Mouse (Mus musculus) midbrain, postnatal 0 days (tissue): Measurements from ENCODE around the gene Car11. TPM values are rescaled to one million over a fixed set of nuclear protein-coding genes. Genes with fewer than 3 reads are reported as not detected.

Experiments used
- ATAC-seq: fragments of 200-750 bp; cut with Nextera tagmentation; 2 replicates; pipeline ENCODE4 v1.8.0; 2017; ENCODE audit warnings: moderate number of reproducible peaks, mild to moderate bottlenecking, moderate TSS enrichment, moderate library complexity; ENCODE audit not compliant: low FRiP score
- DNase-seq: peaks from one replicate; pipeline ENCODE4 v3.0.0-alpha.2; 2015; ENCODE audit warnings: low spot score
- H3K27ac ChIP-seq: fragments of 300-500 bp; sonication (generic); 2 replicates; pipeline ENCODE4 v1.5.1; 2014; ENCODE audit warnings: low read depth, mild to moderate bottlenecking, low read length, mixed read lengths
- H3K27me3 ChIP-seq: fragments of 300-500 bp; sonication (generic); 2 replicates; pipeline ENCODE4 v1.6.1; 2014; ENCODE audit warnings: low read length, control low read depth, mixed read lengths; ENCODE audit not compliant: insufficient read depth
- H3K36me3 ChIP-seq: fragments of 300-500 bp; sonication (generic); 2 replicates; pipeline ENCODE4 v1.6.1; 2014; ENCODE audit warnings: low read length, control low read depth, mixed read lengths; ENCODE audit not compliant: insufficient read depth
- H3K4me1 ChIP-seq: fragments of 300-500 bp; sonication (generic); 2 replicates; pipeline ENCODE4 v1.6.1; 2014; ENCODE audit warnings: mild to moderate bottlenecking, control low read depth, antibody characterized with exemption, low read length, mixed read lengths; ENCODE audit not compliant: insufficient read depth
- H3K4me2 ChIP-seq: fragments of 300-500 bp; sonication (generic); 2 replicates; pipeline ENCODE4 v1.6.1; 2014; ENCODE audit warnings: low read depth, mild to moderate bottlenecking, low read length, mixed read lengths; ENCODE audit not compliant: poor library complexity, severe bottlenecking
- H3K4me3 ChIP-seq: fragments of 300-500 bp; sonication (generic); 2 replicates; pipeline ENCODE4 v1.5.1; 2014; ENCODE audit warnings: low read depth, mild to moderate bottlenecking, low read length, moderate library complexity
- H3K9ac ChIP-seq: fragments of 300-500 bp; sonication (generic); replicated peaks from 2 replicates; pipeline ENCODE4 v1.6.1; 2014; ENCODE audit warnings: mild to moderate bottlenecking, low read length, moderate library complexity, mixed read lengths; ENCODE audit not compliant: poor library complexity, severe bottlenecking
- H3K9me3 ChIP-seq: fragments of 300-500 bp; sonication (generic); 2 replicates; pipeline ENCODE4 v1.6.1; 2016; ENCODE audit warnings: low read length, control low read depth
- CTCF ChIP-seq: IDR thresholded peaks from 2 replicates; pipeline ENCODE4 v1.5.1; 2016; ENCODE audit warnings: antibody characterized with exemption, mild to moderate bottlenecking
- WGBS: fragments of 180-500 bp; shearing (Covaris S2); extraction: QIAGEN DNeasy Blood & Tissue Kit; methylation state at CpG from one replicate; pipeline ENCODE4 v1.1.7; 2014; 5-methylcytosine and 5-hydroxymethylcytosine counted together
- polyA plus RNA-seq: library from polyadenylated mRNA; unstranded; fragments of >200 nt; fragmentation: Nextera tagmentation; extraction: Ambion mirVana; gene quantifications from 2 replicates; pipeline ENCODE4 v1.2.1, GENCODE M21; 2015
- total RNA-seq: library from RNA; depleted of rRNA; stranded (reverse); fragments of >200 nt; gene quantifications from 2 replicates; pipeline ENCODE4 v1.2.3, GENCODE M21; 2014

Car11 gene
- total and polyA plus RNA-seq, 2 experiments from 2014 or later = 107 to 118 TPM

GRCm38 (mm10) chr7:45721642-45722347, 22.2 kb downstream of the Car11 start:
- Histone ChIP-seq H3K27ac (no peak overlapping the region), H3K9me3 (no peaks in the 10 kb centered on the region), H3K27me3 (no peaks in the 10 kb centered on the region), H3K9ac (0 out of 2 replicates have a peak overlapping the region, but pooled peaks have one; percentile 13), H3K4me1 (peaks cover 3% of the 10 kb centered on the region; the same call in 1 of the 2 replicates), H3K4me2 (no peak overlapping the region), H3K4me3 (no peak overlapping the region), H3K36me3 (peaks cover 48% of the 10 kb centered on the region)
- TF ChIP-seq CTCF = no peak
- DNase-seq (no peak), ATAC-seq (no peak)
- 64% methylated on average over 13 of the region's 13 CpGs for WGBS

DNA sequence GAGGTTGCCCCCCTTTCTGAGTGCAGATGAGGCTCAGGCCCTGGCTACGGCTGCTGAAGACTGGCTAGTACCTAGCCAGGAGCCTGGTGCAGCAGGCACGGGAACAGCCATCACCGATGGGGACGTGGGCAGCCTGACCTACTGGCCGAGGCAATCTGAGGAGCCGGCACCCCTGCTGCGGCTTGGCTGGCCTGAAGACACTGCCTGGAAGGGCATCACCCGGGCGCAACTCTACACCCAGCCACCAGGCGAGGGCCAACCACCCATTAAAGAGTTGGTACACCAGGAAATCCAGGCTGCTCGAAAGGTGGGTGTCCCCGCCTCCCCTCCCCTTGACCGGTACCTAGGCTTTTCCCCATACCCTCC, 22.7 kb downstream of the Car11 start:
- 85% methylated on average over 13 of the region's 13 CpGs for WGBS
- no peak for DNase-seq
- H3K4me1 ChIP-seq = peaks cover 3% of the 10 kb centered on the region; the same call in 1 of the 2 replicates
- H3K36me3 ChIP-seq = peaks cover 48% of the 10 kb centered on the region
- H3K9me3 ChIP-seq = no peaks in the 10 kb centered on the region
- peak; percentile 12; the same call in 1 of the 2 replicates for TF ChIP-seq CTCF
- no peak for ATAC-seq
- H3K9ac ChIP-seq = 0 out of 2 replicates have a peak overlapping the region, but pooled peaks have one; percentile 13
- no peak overlapping the region for H3K27ac ChIP-seq
- H3K4me3 ChIP-seq = no peak overlapping the region
- no peaks in the 10 kb centered on the region for H3K27me3 ChIP-seq
- no peak overlapping the region for H3K4me2 ChIP-seq

GRCm38 (mm10) chr7:45723301-45723700, 23.7 kb downstream of the Car11 start:
- H3K9ac ChIP-seq = 0 out of 2 replicates have a peak overlapping the region, but pooled peaks have one; percentile 33
- 95% methylated on average over 4 of the region's 4 CpGs for WGBS
- no peak for TF ChIP-seq CTCF
- no peak for DNase-seq
- H3K4me1 ChIP-seq = peaks cover 3% of the 10 kb centered on the region; the same call in 1 of the 2 replicates
- no peak overlapping the region for H3K27ac ChIP-seq
- H3K9me3 ChIP-seq = no peaks in the 10 kb centered on the region
- no peak overlapping the region for H3K4me3 ChIP-seq
- no peaks in the 10 kb centered on the region for H3K27me3 ChIP-seq
- peaks cover 48% of the 10 kb centered on the region for H3K36me3 ChIP-seq
- no peak for ATAC-seq
- no peak overlapping the region for H3K4me2 ChIP-seq

- Histone ChIP-seq H3K9me3 (no peaks in the 10 kb centered on the region), H3K4me3 (no peak overlapping the region), H3K36me3 (peaks cover 48% of the 10 kb centered on the region), H3K9ac (no peak overlapping the region), H3K4me1 (peaks cover 3% of the 10 kb centered on the region; the same call in 1 of the 2 replicates), H3K4me2 (no peak overlapping the region), H3K27ac (no peak overlapping the region), H3K27me3 (no peaks in the 10 kb centered on the region)
- DNase-seq (no peak), ATAC-seq (no peak)
- TF ChIP-seq CTCF = no peak
- 95% methylated on average over 14 of the region's 14 CpGs for WGBS
These were observed 24.1 kb downstream of the Car11 start for GRCm38 (mm10) chr7:45723781-45724180.

DNA sequence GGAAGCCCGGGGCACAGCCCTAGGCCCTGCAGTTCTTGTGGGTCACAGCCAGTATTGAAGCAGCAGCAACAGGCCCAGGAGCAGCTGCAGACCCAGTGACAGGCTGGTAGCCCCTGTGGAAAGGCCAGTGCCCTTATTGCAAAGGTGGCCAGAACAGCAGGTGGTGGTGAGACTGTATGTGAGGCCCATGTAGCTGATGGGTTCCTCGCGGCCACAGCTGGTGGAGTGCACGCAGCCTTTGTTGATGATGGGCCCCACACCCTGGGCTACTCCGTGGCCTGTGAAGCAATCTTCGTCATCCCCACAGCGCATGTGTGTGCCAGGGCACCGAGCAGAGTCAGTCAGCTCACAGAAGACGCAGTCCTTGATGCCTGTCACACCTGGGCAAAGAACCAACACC, 25.5 kb downstream of the Car11 start:
- no peak for TF ChIP-seq CTCF
- peaks cover 44% of the 10 kb centered on the region for H3K36me3 ChIP-seq
- no peak for ATAC-seq
- no peaks in the 10 kb centered on the region for H3K4me1 ChIP-seq
- no peak overlapping the region for H3K4me2 ChIP-seq
- H3K9ac ChIP-seq = no peak overlapping the region
- WGBS = 94% methylated on average over 9 of the region's 9 CpGs
- no peak overlapping the region for H3K4me3 ChIP-seq
- no peaks in the 10 kb centered on the region for H3K9me3 ChIP-seq
- no peak overlapping the region for H3K27ac ChIP-seq
- no peaks in the 10 kb centered on the region for H3K27me3 ChIP-seq
- DNase-seq = no peak

- DNase-seq = no peak
- H3K27me3 ChIP-seq = no peaks in the 10 kb centered on the region
- 93% methylated on average over 11 of the region's 11 CpGs for WGBS
- H3K9ac ChIP-seq = no peak within 1 kb of the TSS
- TF ChIP-seq CTCF = no peak
- no peaks in the 10 kb centered on the region for H3K4me1 ChIP-seq
- H3K4me2 ChIP-seq = no peak within 1 kb of the TSS
- H3K9me3 ChIP-seq = no peaks in the 10 kb centered on the region
- H3K4me3 ChIP-seq = no peak within 1 kb of the TSS
- H3K27ac ChIP-seq = no peak within 1 kb of the TSS
- H3K36me3 ChIP-seq = peaks cover 40% of the 10 kb centered on the region
- ATAC-seq = no peak
These were observed 26.1 kb downstream of the Car11 start, which contains the start of gene Spaca4 for GRCm38 (mm10) chr7:45725713-45726112. Gene Spaca4 (minus strand): TSS chr7:45725813.
